Comparison of ENCODE assay signal across 8 mouse cellular contexts in the genomic region with DNA sequence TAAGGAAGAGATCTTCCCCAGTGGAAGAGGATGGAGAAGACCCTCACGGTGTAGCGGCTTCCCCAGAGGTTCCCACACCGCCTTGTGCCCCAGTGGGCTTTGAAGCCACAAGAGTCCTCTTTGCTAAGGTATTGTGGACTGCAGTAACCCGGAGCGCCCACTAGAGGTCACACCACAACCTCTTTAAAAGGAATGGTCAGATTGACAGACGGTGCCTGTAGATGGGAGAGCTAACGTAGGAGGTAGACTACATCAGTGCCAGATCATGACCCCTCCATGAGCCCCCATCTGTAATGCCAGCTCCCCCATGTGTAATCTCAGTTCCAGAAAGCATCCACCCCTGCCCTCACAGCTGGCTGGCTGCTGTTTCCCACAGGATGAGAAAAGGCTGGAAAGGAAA. TPM values are rescaled to one million over a fixed set of nuclear protein-coding genes. Genes with fewer than 3 reads are reported as not detected.
A peak's percentile ranks its signal among the peaks of the same experiment; 100 is the strongest.
DNase-seq lines count a peak whose midpoint lies in the region; ATAC-seq and TF ChIP-seq lines count a peak whose summit lies in the region.

No protein-coding gene starts in this region.

- H3K4me3 ChIP-seq in forebrain, embryonic 11.5 days (ENCODE audit: low read depth, low read length): no peak overlapping the region
- H3K4me3 ChIP-seq in forebrain, embryonic 13.5 days: no peak overlapping the region
- no peak overlapping the region for H3K4me3 ChIP-seq in left cerebral cortex, adult 2 months
- H3K4me3 ChIP-seq in midbrain, embryonic 10.5 days: no peak overlapping the region
- H3K4me3 ChIP-seq in spleen, adult 2 months (ENCODE audit: extremely low read depth, insufficient read depth, insufficient read length): no peak overlapping the region

- intact Hi-C loops in left cerebral cortex, adult 2 months (cut with DNase I): loop anchor here (2.0 kb wide), 1 partner anchor 32 kb away; a partner anchor contains a TSS

- no peak overlapping the region for H3K27ac ChIP-seq in forebrain, embryonic 11.5 days (ENCODE audit: low read depth, low read length)
- no peak overlapping the region for H3K27ac ChIP-seq in forebrain, embryonic 13.5 days
- no peak overlapping the region for H3K27ac ChIP-seq in left cerebral cortex, adult 2 months
- no peak overlapping the region for H3K27ac ChIP-seq in midbrain, embryonic 10.5 days (replicated peaks)
- no peak overlapping the region for H3K27ac ChIP-seq in spleen, adult 2 months (ENCODE audit: insufficient read depth, low read length)

- H3K27me3 ChIP-seq in forebrain, embryonic 11.5 days (ENCODE audit: control insufficient read depth, insufficient read depth, low read length): no peaks in the 10 kb centered on the region
- H3K27me3 ChIP-seq in forebrain, embryonic 13.5 days: no peaks in the 10 kb centered on the region
- 0 out of 2 replicates have a peak, but pooled peaks cover 4% of the 10 kb centered on the region for H3K27me3 ChIP-seq in midbrain, embryonic 10.5 days (ENCODE audit: low read depth, poor library complexity, severe bottlenecking)
- no peaks in the 10 kb centered on the region for H3K27me3 ChIP-seq in spleen, adult 2 months (ENCODE audit: control insufficient read depth, insufficient read depth, low read length)

- H3K9me3 ChIP-seq in forebrain, embryonic 11.5 days (ENCODE audit: control insufficient read depth, low read length): no peaks in the 10 kb centered on the region
- no peaks in the 10 kb centered on the region for H3K9me3 ChIP-seq in forebrain, embryonic 13.5 days (replicated peaks)
- H3K9me3 ChIP-seq in midbrain, embryonic 10.5 days (replicated peaks): peaks cover 8% of the 10 kb centered on the region; the same call in 1 of the 2 replicates

- WGBS in forebrain, embryonic 11.5 days: 9% methylated on average over 7 of the region's 7 CpGs
- whole genome bisulfite sequencing in forebrain, embryonic 13.5 days: 7% methylated on average over 7 of the region's 7 CpGs
- WGBS in midbrain, embryonic 10.5 days: 14% methylated on average over 7 of the region's 7 CpGs
- WGBS in spleen, adult 2 months: 3% methylated on average over 7 of the region's 7 CpGs

- no peak overlapping the region for H3K4me2 ChIP-seq in forebrain, embryonic 11.5 days (ENCODE audit: low read depth, low read length, severe bottlenecking)
- H3K4me2 ChIP-seq in forebrain, embryonic 13.5 days: no peak overlapping the region

- DNase-seq in forebrain, embryonic 11.5 days (ENCODE audit: low spot score): peak; percentile 88
- peak; percentile 72 for DNase-seq in cerebellum, adult 11-12 months
- DNase-seq in frontal cortex, postnatal 14 days (ENCODE audit: low spot score in 2 of 2): peak; percentile 54 to 74
- peak; percentile 88 for DNase-seq in induced T-regulatory cell, adult 2 months (ENCODE audit: low read depth)
- peak; percentile 64 to 68 for DNase-seq in left cerebral cortex, adult 2 months (ENCODE audit: extremely low spot score in 1 of 2, low spot score in 2 of 2)
- peak; percentile 81 for DNase-seq in midbrain, embryonic 10.5 days (ENCODE audit: low spot score)
- peak; percentile 41 to 62 for DNase-seq in spleen, adult 2 months (ENCODE audit: low read depth in 1 of 2, low spot score in 2 of 2)

- peak; percentile 96 for TF ChIP-seq CTCF in left cerebral cortex, adult 2 months (IDR thresholded peaks at IDR 0.05)
- TF ChIP-seq CTCF in spleen, adult 2 months (IDR thresholded peaks at IDR 0.05; ENCODE audit: extremely low read depth, insufficient read depth, insufficient read length, insufficient replicate concordance): peak; percentile 76; the same call in 1 of the 2 replicates

- H3K36me3 ChIP-seq in forebrain, embryonic 11.5 days (ENCODE audit: control insufficient read depth, insufficient read depth, low read length): no peaks in the 10 kb centered on the region
- peaks cover 31% of the 10 kb centered on the region for H3K36me3 ChIP-seq in forebrain, embryonic 13.5 days (ENCODE audit: poor library complexity, severe bottlenecking)
- peaks cover 27% of the 10 kb centered on the region for H3K36me3 ChIP-seq in midbrain, embryonic 10.5 days
- H3K36me3 ChIP-seq in spleen, adult 2 months (ENCODE audit: control insufficient read depth, insufficient read depth, low read length): peaks cover 15% of the 10 kb centered on the region

- H3K4me1 ChIP-seq in forebrain, embryonic 11.5 days (replicated peaks; ENCODE audit: control insufficient read depth, insufficient read depth, low read length): no peaks in the 10 kb centered on the region
- 0 out of 2 replicates have a peak, but pooled peaks cover 2% of the 10 kb centered on the region for H3K4me1 ChIP-seq in forebrain, embryonic 13.5 days
- H3K4me1 ChIP-seq in midbrain, embryonic 10.5 days: peaks cover 13% of the 10 kb centered on the region
- H3K4me1 ChIP-seq in spleen, adult 2 months (ENCODE audit: control insufficient read depth, insufficient read depth, insufficient read length): no peaks in the 10 kb centered on the region

- ATAC-seq in forebrain, embryonic 11.5 days (replicated peaks; ENCODE audit: low FRiP score): no peak
- ATAC-seq in forebrain, embryonic 13.5 days: no peak

- no peak for TF ChIP-seq POLR2A in spleen, adult 2 months (IDR thresholded peaks at IDR 0.05; ENCODE audit: low read depth, low read length)

- H3K9ac ChIP-seq in forebrain, embryonic 11.5 days (ENCODE audit: low read length): no peak overlapping the region
- no peak overlapping the region for H3K9ac ChIP-seq in forebrain, embryonic 13.5 days

RNA-seq across cellular contexts. Expression of a gene that starts 3.0 kb away (rescaled TPM):
- polyA plus RNA-seq in forebrain, embryonic 11.5 days (2014; fragmentation: Nextera tagmentation; extraction: Ambion mirVana): not detected in 2 replicates
- polyA plus RNA-seq in forebrain, embryonic 13.5 days (2015; fragmentation: Nextera tagmentation; extraction: Ambion mirVana): not detected in 2 replicates
- total RNA-seq in left cerebral cortex, adult 2 months (2021): not detected
- polyA plus RNA-seq in midbrain, embryonic 10.5 days (2016; fragmentation: Nextera tagmentation; extraction: Ambion mirVana): not detected in 2 replicates
- not detected in 2 replicates for polyA plus RNA-seq in spleen, adult 2 months (2012; rRNA removed)

RNA-seq across cellular contexts. Expression of a gene that starts 31.5 kb away (rescaled TPM):
- 17.2 and 19.6 TPM in 2 replicates for polyA plus RNA-seq in forebrain, embryonic 11.5 days (2014; fragmentation: Nextera tagmentation; extraction: Ambion mirVana)
- polyA plus RNA-seq in forebrain, embryonic 13.5 days (2015; fragmentation: Nextera tagmentation; extraction: Ambion mirVana): 18.6 and 19.1 TPM in 2 replicates
- total RNA-seq in left cerebral cortex, adult 2 months (2021): 100 to 1,000 TPM in 1 of 2 experiments, 10 to 100 TPM in 1; 97.8 to 104 TPM
- 14.8 TPM in 2 replicates for polyA plus RNA-seq in midbrain, embryonic 10.5 days (2016; fragmentation: Nextera tagmentation; extraction: Ambion mirVana)
- 22.5 and 30.2 TPM in 2 replicates for polyA plus RNA-seq in spleen, adult 2 months (2012; rRNA removed)

RNA-seq across cellular contexts. Expression of a gene that starts 43.0 kb away (rescaled TPM):
- 213 and 217 TPM in 2 replicates for polyA plus RNA-seq in forebrain, embryonic 11.5 days (2014; fragmentation: Nextera tagmentation; extraction: Ambion mirVana)
- 310 and 325 TPM in 2 replicates for polyA plus RNA-seq in forebrain, embryonic 13.5 days (2015; fragmentation: Nextera tagmentation; extraction: Ambion mirVana)
- total RNA-seq in left cerebral cortex, adult 2 months (2021): 100 to 1,000 TPM; 178 to 181 TPM
- polyA plus RNA-seq in midbrain, embryonic 10.5 days (2016; fragmentation: Nextera tagmentation; extraction: Ambion mirVana): 208 and 250 TPM in 2 replicates
- polyA plus RNA-seq in spleen, adult 2 months (2012; rRNA removed): 50.0 and 52.4 TPM in 2 replicates
